Mouse (Mus musculus) embryonic stem cell, embryonic (primary cell): ENCODE results near the gene Fam83b.

Experiments used
- CTCF ChIA-PET, 4 experiments: fragments of 300-600 bp in 2 of 4; fragments of 350-600 bp in 2 of 4; sonication (Branson Sonifier 250); formaldehyde crosslinking; loops; one replicate each; lab custom pipeline; 2022; ENCODE audit warnings: inconsistent platforms in 2 of 4; lab: Charles Lee
- POLR2A ChIA-PET, 4 experiments: fragments of 300-600 bp in 2 of 4; fragments of 350-600 bp in 2 of 4; sonication (Branson Sonifier 250); formaldehyde crosslinking; loops; one replicate each; lab custom pipeline; 2022; ENCODE audit warnings: antibody characterized with exemption in 4 of 4, inconsistent platforms in 1 of 4; lab: Charles Lee

Fam83b gene

DNA sequence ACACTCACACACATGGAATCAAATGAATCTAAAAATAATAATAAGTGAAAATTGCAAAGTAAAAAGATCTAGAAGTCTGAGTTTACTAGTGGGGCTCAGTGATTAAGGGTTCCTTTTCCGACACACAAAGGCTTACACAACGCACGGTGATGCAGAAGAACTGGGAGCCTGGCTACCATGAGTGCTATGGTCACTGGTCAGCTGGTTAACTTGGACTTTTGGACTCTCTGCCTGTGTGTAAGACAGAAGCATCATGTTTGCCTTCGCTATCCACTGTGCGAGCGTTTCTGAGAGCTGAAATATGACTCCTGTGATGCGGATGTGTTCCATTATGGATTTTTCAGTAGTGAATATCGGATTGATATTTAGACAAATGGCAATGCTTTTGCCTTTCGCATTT lies 30.9 kb downstream of the Fam83b start:
- ChIA-PET POLR2A (no interaction called here), CTCF (interaction anchor here in 1 of 4 experiments (0.6 kb wide), 1 partner anchor 293 kb away, joined by 12 read pairs; no protein-coding TSS in a partner anchor)

DNA sequence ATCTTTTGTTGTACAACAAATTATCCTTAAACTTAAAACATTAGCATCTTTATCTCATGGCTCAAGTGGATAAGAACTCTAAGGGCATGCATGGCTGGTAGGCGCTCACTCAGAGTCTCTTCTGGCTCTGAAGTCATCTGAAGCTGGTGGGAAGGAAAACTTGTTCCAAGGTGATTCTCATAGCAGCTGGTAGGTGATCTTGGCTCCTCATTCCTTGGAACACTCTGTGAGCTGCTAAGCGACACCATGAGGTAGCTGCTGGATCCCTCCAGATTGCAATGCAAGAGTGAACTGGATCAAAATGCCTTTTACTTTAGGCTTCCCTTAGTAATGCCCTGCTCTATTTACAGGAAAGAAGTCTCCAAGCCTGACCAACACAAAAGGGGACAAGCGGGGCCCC lies 34.5 kb downstream of the Fam83b start:
- CTCF ChIA-PET, result no interaction called here
- POLR2A ChIA-PET, result no interaction called here

- POLR2A ChIA-PET, result interaction anchor here in 1 of 4 experiments (0.7 kb wide), 1 partner anchor 202 kb away, joined by 3 read pairs; no protein-coding TSS in a partner anchor
- CTCF ChIA-PET, result no interaction called here
These were observed 35.5 kb downstream of the Fam83b start for GRCm38 (mm10) chr9:76531368-76531767.

- ChIA-PET CTCF (no interaction called here), POLR2A (interaction anchor here in 2 of 4 experiments (0.7 to 0.8 kb wide), 2 partner anchors 11 to 45 kb away, joined by 3 to 4 read pairs; no protein-coding TSS in a partner anchor)
These were observed 41.3 kb downstream of the Fam83b start for GRCm38 (mm10) chr9:76525592-76525991.

GRCm38 (mm10) chr9:76523075-76523474 lies 43.8 kb downstream of the Fam83b start:
- ChIA-PET CTCF (no interaction called here), POLR2A (no interaction called here)

GRCm38 (mm10) chr9:76521640-76522039 lies 45.3 kb downstream of the Fam83b start:
- CTCF ChIA-PET, result no interaction called here
- POLR2A ChIA-PET, result no interaction called here

DNA sequence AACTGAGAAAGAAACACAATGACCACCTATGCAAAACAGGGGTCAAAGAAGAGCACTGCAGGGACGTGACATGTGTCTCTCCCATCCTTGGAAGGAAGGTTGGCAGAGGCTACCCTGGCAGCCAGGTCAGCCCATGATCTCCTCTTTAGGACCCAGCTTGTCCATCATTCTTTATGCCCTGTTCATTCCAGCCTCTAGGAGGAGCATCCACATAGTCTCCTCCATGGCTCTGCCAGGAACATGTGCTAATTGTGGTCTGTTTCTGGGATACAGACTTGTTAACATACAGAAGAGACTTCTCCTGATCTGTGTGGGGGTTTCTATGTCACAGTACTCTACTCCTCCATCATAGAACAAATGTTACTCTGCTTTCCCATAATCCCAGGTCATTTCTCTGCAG lies 48.3 kb downstream of the Fam83b start:
- CTCF ChIA-PET, result interaction anchor here in 1 of 4 experiments (0.6 to 0.7 kb wide), 2 partner anchors 119 to 129 kb away, joined by 3 to 11 read pairs; no protein-coding TSS in a partner anchor
- POLR2A ChIA-PET, result no interaction called here

DNA sequence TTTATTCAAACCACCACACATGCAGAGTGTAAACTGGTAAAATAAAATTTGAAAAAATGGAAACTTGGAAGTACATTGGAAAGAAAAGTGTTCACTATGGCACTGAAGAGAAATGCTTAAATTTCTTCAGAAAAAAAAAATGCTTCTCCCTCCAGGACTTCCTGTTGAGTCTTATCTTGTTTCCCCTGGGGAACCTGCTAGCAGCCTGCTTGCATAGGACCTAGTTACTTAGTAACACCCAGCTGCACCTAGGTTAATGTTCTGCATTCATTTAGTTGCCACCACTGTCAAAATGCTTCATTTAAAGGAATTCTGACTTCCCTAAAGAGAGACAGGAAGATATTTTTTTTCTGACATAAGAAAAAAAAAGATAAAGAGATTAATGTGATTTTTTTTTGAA lies 61.3 kb downstream of the Fam83b start:
- CTCF ChIA-PET, result no interaction called here
- POLR2A ChIA-PET, result no interaction called here

GRCm38 (mm10) chr9:76489737-76490136 lies 77.2 kb downstream of the Fam83b start:
- ChIA-PET POLR2A (no interaction called here), CTCF (no interaction called here)

DNA sequence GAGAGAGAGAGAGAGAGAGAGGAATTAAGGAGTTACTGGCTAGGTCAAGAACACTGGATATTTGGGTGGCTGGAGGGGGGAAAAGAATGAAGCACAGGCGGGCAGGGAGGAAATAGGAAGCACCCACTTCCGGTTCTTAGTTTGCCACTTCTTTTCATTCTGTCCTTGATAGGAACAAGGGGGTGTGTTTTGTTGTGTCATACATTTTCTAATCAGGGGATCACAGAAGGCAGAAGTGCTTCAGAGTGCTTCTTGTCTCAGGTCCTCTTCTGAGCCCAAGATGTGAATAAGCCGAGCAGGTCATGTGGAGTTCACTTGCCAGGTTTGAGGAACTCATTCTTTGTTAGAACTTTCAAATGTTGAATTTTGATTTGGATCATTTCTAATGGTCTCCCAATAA lies 86.8 kb downstream of the Fam83b start:
- CTCF ChIA-PET, result no interaction called here

GRCm38 (mm10) chr9:76469500-76469899 lies 97.4 kb downstream of the Fam83b start:
- POLR2A ChIA-PET, result no interaction called here
- CTCF ChIA-PET, result no interaction called here

More for the DNA sequence above, 86.8 kb downstream of the Fam83b start:
- POLR2A ChIA-PET, result no interaction called here

- ChIA-PET POLR2A (no interaction called here), CTCF (interaction anchor here in 3 of 4 experiments (0.5 to 1.0 kb wide), 4 partner anchors 69 to 918 kb away, joined by 3 to 9 read pairs (median 6); no protein-coding TSS in a partner anchor)
These were observed 105.4 kb downstream of the Fam83b start for GRCm38 (mm10) chr9:76461547-76461946.

DNA sequence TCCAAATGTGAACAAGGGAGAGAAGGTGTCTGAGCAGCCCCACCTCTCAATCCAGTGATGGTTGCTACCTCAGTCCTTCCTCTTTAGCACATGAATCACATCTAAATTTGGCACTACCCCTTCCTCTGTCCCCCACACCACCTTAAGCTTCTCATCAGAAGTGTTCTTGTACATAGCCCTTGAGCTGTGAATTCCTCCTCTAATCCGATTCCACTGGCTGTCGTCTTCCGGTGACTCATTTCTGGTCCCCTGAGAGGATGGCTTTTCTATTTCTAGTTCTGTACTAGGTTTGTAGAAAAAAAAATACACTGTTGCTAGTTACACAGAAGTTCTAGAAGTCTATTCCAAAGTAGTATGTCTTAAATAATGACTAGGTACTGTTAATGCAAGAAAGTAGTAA lies 111.2 kb downstream of the Fam83b start:
- POLR2A ChIA-PET, result no interaction called here
- CTCF ChIA-PET, result no interaction called here
